Mouse (Mus musculus) erythroblast, embryonic 14.5 days (primary cell): Measurements from ENCODE around the gene Sdha.

Experiments
- GATA1 ChIP-seq: IDR thresholded peaks from 2 replicates; pipeline ENCODE4 v1.6.1; 2012; ENCODE audit warnings: low read length, inconsistent platforms, mixed read lengths
- TAL1 ChIP-seq: IDR thresholded peaks from 3 replicates; pipeline ENCODE4 v1.6.1; 2012; ENCODE audit warnings: low read length, inconsistent platforms, mixed read lengths

GRCm38 (mm10) chr13:74296376-74296775 is 53.7 kb downstream of the Sdha start:
- TF ChIP-seq GATA1 (no peak), TAL1 (no peak)
